Mouse (Mus musculus) ES-Bruce4 (cell line): Measurements from ENCODE around the gene Mre11a. TPM values are rescaled to one million over a fixed set of nuclear protein-coding genes. Genes with fewer than 3 reads are reported as not detected.

Source experiments
- H3K27ac ChIP-seq: 2 replicates; pipeline ENCODE4 v1.5.1; 2012; ENCODE audit warnings: low read length, inconsistent platforms; ENCODE audit not compliant: insufficient read depth
- H3K27me3 ChIP-seq: 2 replicates; pipeline ENCODE4 v1.6.1; 2012; ENCODE audit warnings: mild to moderate bottlenecking, low read length, inconsistent platforms; ENCODE audit not compliant: control insufficient read depth, poor library complexity, insufficient read depth, severe bottlenecking
- H3K36me3 ChIP-seq: 2 replicates; pipeline ENCODE4 v1.6.1; 2012; ENCODE audit warnings: inconsistent platforms, mild to moderate bottlenecking, low read length, moderate library complexity; ENCODE audit not compliant: control insufficient read depth, poor library complexity, insufficient read depth, severe bottlenecking
- H3K4me1 ChIP-seq: one replicate; pipeline ENCODE4 v1.8.1; 2011; ENCODE audit warnings: low read length; ENCODE audit not compliant: control insufficient read depth, insufficient read depth
- H3K4me3 ChIP-seq: 2 replicates; pipeline ENCODE4 v1.5.1; 2011; ENCODE audit warnings: low read depth, mild to moderate bottlenecking, low read length
- H3K9ac ChIP-seq: 2 replicates; pipeline ENCODE4 v1.6.1; 2012; ENCODE audit warnings: low read depth, mild to moderate bottlenecking, inconsistent platforms; ENCODE audit not compliant: poor library complexity, severe bottlenecking
- H3K9me3 ChIP-seq: replicated peaks from 2 replicates; pipeline ENCODE4 v1.6.1; 2012; ENCODE audit warnings: mild to moderate bottlenecking, low read length, inconsistent platforms; ENCODE audit not compliant: control insufficient read depth, poor library complexity, insufficient read depth, severe bottlenecking
- CTCF ChIP-seq: IDR thresholded peaks from one replicate; pipeline ENCODE4 v1.8.1; 2011; ENCODE audit warnings: low read depth, low read length
- EP300 ChIP-seq: IDR thresholded peaks from 2 replicates; pipeline ENCODE4 v1.6.1; 2011; ENCODE audit warnings: low read depth, low read length; ENCODE audit not compliant: insufficient read depth
- POLR2A ChIP-seq: IDR thresholded peaks from one replicate; pipeline ENCODE4 v1.8.1; 2011; ENCODE audit warnings: low read length; ENCODE audit not compliant: insufficient read depth
- polyA plus RNA-seq: library from polyadenylated mRNA; stranded (reverse); fragments of >200 nt; gene quantifications from 2 replicates; pipeline ENCODE4 v1.2.4, GENCODE M21; 2011; ENCODE audit warnings: low read depth; ENCODE audit not compliant: missing spikeins, insufficient read depth, insufficient read length

Gene Mre11a
- polyA plus RNA-seq, 1 experiment: 142 TPM

DNA sequence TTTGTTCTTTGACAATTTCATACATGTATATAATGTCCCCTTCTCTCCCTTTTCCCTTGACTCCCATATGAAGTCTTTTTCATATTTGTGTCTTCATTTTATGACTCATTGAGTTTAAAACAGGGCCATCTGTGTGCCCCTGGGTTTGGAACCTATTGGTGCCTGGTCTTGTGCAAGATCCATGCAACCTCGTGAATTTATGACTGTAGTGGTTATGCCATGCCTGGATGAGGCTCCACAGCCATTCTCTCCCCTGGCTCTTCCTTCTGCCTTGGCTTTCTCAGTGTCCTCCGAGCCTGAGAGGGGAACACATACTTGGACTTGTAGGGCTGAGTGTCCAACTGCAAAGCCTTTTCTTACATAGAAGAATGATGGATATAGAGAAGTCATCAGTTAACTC is 21.3 kb downstream of the Mre11a start:
- Histone ChIP-seq H3K4me1 (no peaks in the 10 kb centered on the region), H3K36me3 (peaks cover 55% of the 10 kb centered on the region), H3K4me3 (no peak overlapping the region), H3K27ac (no peak overlapping the region), H3K9ac (no peak overlapping the region), H3K27me3 (no peaks in the 10 kb centered on the region), H3K9me3 (no peaks in the 10 kb centered on the region)
- TF ChIP-seq EP300 (no peak), CTCF (no peak), POLR2A (no peak)

DNA sequence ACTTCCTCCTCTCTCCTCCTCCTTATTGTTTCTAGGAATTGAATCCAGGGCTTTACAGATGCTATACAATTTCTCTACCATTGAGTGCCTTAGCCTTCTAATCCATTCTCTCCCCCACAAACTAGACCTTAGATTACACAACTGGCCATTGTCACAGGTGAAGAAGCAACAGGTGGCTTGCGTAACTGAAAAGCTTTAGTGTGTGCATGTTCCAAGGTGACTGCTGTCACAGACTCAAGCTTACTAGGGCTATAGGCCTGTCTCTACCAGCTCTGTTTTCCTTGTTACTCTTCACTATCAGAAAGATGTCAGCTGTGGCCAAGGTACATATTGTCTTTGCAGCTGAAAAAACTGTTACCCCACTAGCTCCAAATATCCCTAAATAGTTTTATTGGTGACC is 22.3 kb downstream of the Mre11a start:
- H3K4me3 ChIP-seq: no peak overlapping the region
- peaks cover 56% of the 10 kb centered on the region for H3K36me3 ChIP-seq
- H3K4me1 ChIP-seq: no peaks in the 10 kb centered on the region
- no peak overlapping the region for H3K27ac ChIP-seq
- no peaks in the 10 kb centered on the region for H3K9me3 ChIP-seq
- TF ChIP-seq EP300 (no peak), POLR2A (no peak), CTCF (no peak)
- no peak overlapping the region for H3K9ac ChIP-seq
- H3K27me3 ChIP-seq: no peaks in the 10 kb centered on the region

GRCm38 (mm10) chr9:14810111-14810510 is 25.7 kb downstream of the Mre11a start:
- Histone ChIP-seq H3K36me3 (peaks cover 52% of the 10 kb centered on the region), H3K4me3 (no peak overlapping the region)

DNA sequence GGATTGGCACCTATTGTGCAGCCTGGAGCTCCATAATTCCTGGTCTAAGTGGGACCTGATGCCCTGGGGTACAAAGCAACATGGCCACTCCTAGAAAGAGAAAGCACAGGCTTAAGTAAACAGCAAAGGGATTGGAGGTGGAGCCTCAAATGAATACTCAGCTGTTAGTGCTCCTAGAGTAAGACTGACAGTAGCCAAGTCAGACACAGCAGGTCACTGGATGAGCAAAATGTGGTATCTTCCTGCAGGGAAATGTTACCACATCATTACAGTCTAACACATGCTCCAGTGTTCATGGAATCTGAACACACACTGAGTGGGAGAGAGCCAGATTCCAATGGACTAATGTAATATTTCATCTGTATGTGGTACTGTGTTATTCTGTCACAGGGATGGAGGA is 36.9 kb downstream of the Mre11a start:
- Histone ChIP-seq H3K27me3 (no peaks in the 10 kb centered on the region), H3K36me3 (peaks cover 45% of the 10 kb centered on the region), H3K27ac (no peak overlapping the region), H3K4me3 (no peak overlapping the region), H3K9ac (no peak overlapping the region), H3K9me3 (no peaks in the 10 kb centered on the region), H3K4me1 (no peaks in the 10 kb centered on the region)
- TF ChIP-seq EP300: no peak
- no peak for TF ChIP-seq CTCF
- no peak for TF ChIP-seq POLR2A

More at GRCm38 (mm10) chr9:14810111-14810510, 25.7 kb downstream of the Mre11a start:
- H3K27me3 ChIP-seq: no peaks in the 10 kb centered on the region
- no peak overlapping the region for H3K27ac ChIP-seq
- no peaks in the 10 kb centered on the region for H3K4me1 ChIP-seq
- no peak overlapping the region for H3K9ac ChIP-seq
- TF ChIP-seq POLR2A (no peak), EP300 (no peak), CTCF (no peak)
- no peaks in the 10 kb centered on the region for H3K9me3 ChIP-seq

DNA sequence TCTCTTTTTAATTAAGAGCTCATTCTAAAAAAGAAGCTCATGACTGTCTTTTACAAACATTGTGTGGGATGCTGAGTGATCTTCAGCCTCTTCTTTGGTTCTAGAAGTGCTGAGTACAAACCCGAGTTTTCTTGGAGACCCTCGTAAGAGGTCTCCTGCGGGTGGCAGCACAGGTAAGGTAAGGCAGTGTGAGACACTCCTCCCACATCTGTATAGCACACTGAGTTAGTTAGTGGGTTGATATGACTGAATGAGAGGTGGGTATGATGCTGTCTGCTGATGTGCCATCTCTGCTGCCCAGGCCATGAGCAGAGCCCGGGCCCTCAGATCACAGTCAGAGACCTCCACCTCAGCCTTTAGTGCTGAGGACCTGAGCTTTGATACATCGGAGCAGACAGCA is 40.4 kb downstream of the Mre11a start:
- Histone ChIP-seq H3K9ac (no peak overlapping the region), H3K27ac (no peak overlapping the region), H3K9me3 (no peaks in the 10 kb centered on the region), H3K4me1 (no peaks in the 10 kb centered on the region), H3K4me3 (no peak overlapping the region), H3K36me3 (peaks cover 23% of the 10 kb centered on the region), H3K27me3 (no peaks in the 10 kb centered on the region)
- TF ChIP-seq EP300 (no peak), CTCF (no peak), POLR2A (no peak)

GRCm38 (mm10) chr9:14827875-14828274 is 43.4 kb downstream of the Mre11a start:
- no peak overlapping the region for H3K4me3 ChIP-seq
- H3K27me3 ChIP-seq: no peaks in the 10 kb centered on the region
- no peaks in the 10 kb centered on the region for H3K9me3 ChIP-seq
- H3K9ac ChIP-seq: no peak overlapping the region
- H3K36me3 ChIP-seq: peaks cover 32% of the 10 kb centered on the region
- no peak overlapping the region for H3K27ac ChIP-seq
- TF ChIP-seq POLR2A (no peak), CTCF (no peak), EP300 (no peak)
- no peaks in the 10 kb centered on the region for H3K4me1 ChIP-seq
